Mouse (Mus musculus): ENCODE results near the gene Mex3d. TPM values are rescaled to one million over a fixed set of nuclear protein-coding genes. Genes with fewer than 3 reads are reported as not detected.
A peak's percentile ranks its signal among the peaks of the same experiment; 100 is the strongest.

Gene Mex3d
- polyA plus RNA-seq, 1 experiment from 2014 or later, result 0.32 TPM

DNA sequence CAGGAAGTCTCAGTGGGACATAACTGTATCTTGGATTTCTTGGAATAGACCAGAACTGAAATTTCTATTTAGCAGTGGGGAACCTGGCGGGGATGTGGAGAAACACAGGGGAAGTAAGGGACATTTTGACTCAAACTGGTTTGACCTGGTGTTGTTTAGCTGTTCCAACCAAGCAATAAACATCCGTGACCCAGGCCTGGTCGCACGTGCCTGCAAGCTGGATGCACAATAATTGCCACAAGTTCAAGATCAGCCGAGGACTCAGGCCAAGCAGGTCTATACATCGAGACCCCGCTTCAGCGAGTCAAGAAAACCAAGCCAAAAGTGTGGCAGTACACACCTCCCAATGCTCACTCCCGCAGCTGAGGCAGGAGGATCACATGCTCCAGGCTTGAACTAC, 15.5 kb downstream of the Mex3d start:
- Histone ChIP-seq H3K36me3 (ENCODE audit: control insufficient read depth, insufficient read depth) (no peaks in the 10 kb centered on the region), H3K4me2 (ENCODE audit: low read depth, low read length) (no peak overlapping the region), H3K9ac (ENCODE audit: low read depth, low read length) (no peak overlapping the region), H3K4me3 (ENCODE audit: low read depth, low read length) (no peak overlapping the region), H3K27me3 (ENCODE audit: control insufficient read depth, insufficient read depth, low read depth, low read length) (peaks cover 13% of the 10 kb centered on the region), H3K27ac (ENCODE audit: low read length) (no peak overlapping the region), H3K4me1 (ENCODE audit: control insufficient read depth, low read depth, low read length) (no peaks in the 10 kb centered on the region), H3K9me3 (replicated peaks; ENCODE audit: control insufficient read depth, low read length) (no peaks in the 10 kb centered on the region)
- no peak for ATAC-seq (ENCODE audit: low read depth)
- WGBS (ENCODE audit: insufficient replicate concordance), result 47% methylated on average over 9 of the region's 9 CpGs

DNA sequence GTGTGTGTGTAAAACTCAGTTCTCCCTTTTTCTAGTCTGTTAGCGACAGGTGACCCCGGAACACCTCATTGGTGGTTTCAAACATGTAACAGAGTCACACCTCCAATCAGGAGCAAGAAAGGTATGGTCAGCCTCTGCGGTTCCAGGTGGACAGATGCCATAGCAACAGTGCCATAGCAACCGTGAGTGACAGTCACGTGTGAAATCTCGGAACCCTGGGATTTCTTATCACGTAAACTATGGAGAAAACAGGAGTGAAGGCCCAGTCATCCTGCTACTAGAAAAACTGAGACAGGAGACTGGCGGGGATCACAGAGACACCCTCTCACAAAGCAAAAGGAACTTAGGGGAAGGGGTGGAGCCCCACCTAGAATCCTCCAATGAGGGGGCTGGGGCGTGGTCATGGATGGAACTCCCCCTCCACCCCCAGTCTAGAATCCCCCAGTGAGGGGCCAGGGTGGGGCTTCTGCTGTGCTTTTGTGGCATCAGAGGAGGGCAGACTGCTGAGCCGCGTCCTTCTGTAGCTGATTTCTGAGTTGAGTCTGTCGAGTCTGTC, 16.0 kb downstream of the Mex3d start:
- Histone ChIP-seq H3K9ac (ENCODE audit: low read depth, low read length) (no peak overlapping the region), H3K27me3 (ENCODE audit: control insufficient read depth, insufficient read depth, low read depth, low read length) (peaks cover 13% of the 10 kb centered on the region), H3K27ac (ENCODE audit: low read length) (no peak overlapping the region), H3K9me3 (replicated peaks; ENCODE audit: control insufficient read depth, low read length) (no peaks in the 10 kb centered on the region), H3K4me2 (ENCODE audit: low read depth, low read length) (no peak overlapping the region), H3K4me1 (ENCODE audit: control insufficient read depth, low read depth, low read length) (no peaks in the 10 kb centered on the region), H3K36me3 (ENCODE audit: control insufficient read depth, insufficient read depth) (no peaks in the 10 kb centered on the region), H3K4me3 (ENCODE audit: low read depth, low read length) (no peak overlapping the region)
- ATAC-seq (ENCODE audit: low read depth), result no peak
- 10% methylated on average over 12 of the region's 12 CpGs for WGBS (ENCODE audit: insufficient replicate concordance)

DNA sequence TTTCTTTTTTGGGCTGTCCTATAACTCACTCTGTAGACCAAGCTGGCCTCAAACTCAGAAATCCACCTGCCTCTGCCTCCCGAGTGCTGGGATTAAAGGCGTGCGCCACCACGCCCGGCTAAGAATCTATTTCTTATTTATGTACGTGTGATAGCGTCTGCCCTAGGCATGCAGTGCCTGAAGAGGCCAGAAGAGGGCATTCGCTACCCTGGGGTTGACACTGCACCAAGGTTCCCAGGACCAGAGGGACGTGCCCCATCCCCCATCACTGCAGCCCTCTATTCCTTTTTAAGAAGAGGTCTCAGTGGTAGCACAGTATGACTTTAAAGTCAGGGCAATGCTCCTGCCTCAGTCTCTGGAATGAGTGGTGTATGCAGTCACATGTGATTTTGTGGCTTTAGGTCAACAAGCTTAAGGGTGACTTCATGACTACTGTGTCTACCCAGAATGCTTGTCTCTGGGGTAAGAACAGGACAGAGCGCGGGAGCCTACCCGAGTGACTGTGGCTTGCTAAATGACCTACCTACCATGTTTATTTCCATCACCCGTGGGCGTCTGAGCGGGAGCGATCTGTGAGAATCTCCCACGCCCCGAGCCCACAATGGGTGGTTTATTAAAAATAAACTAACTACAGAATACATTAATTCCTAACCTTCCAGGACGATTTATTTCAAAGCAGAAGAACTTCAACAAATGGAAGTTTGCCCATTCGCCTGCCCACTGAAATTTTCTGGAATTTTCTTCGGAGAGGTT, 17.3 kb downstream of the Mex3d start:
- Histone ChIP-seq H3K4me1 (ENCODE audit: control insufficient read depth, low read depth, low read length) (no peaks in the 10 kb centered on the region), H3K9ac (ENCODE audit: low read depth, low read length) (no peak overlapping the region), H3K4me2 (ENCODE audit: low read depth, low read length) (no peak overlapping the region), H3K4me3 (ENCODE audit: low read depth, low read length) (no peak overlapping the region), H3K27ac (ENCODE audit: low read length) (no peak overlapping the region), H3K27me3 (ENCODE audit: control insufficient read depth, insufficient read depth, low read depth, low read length) (peaks cover 14% of the 10 kb centered on the region), H3K9me3 (replicated peaks; ENCODE audit: control insufficient read depth, low read length) (no peaks in the 10 kb centered on the region), H3K36me3 (ENCODE audit: control insufficient read depth, insufficient read depth) (no peaks in the 10 kb centered on the region)
- 65% methylated on average over 21 of the region's 21 CpGs for WGBS (ENCODE audit: insufficient replicate concordance)
- ATAC-seq (ENCODE audit: low read depth), result no peak

DNA sequence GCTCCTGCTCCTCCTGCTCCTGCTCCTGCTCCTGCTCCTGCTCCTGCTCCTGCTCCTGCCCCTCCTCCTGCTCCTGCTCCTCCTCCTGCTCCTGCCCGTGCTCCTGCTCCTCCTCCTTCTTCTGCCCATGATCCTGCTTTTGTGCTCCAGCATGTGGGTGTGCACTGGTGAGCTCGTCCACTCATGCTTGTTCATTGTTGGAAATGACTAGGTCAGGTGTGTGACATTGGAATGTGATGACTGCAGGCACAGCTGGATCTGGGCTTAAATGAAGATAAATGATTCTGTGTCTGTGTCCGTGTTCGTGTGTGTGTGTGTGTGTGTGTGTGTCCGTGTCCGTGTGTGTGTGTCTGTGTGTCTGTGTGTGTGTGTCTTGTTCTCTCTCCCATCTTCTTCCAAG, 19.1 kb downstream of the Mex3d start:
- Histone ChIP-seq H3K4me3 (ENCODE audit: low read depth, low read length) (no peak overlapping the region), H3K9me3 (replicated peaks; ENCODE audit: control insufficient read depth, low read length) (no peaks in the 10 kb centered on the region), H3K27me3 (ENCODE audit: control insufficient read depth, insufficient read depth, low read depth, low read length) (peaks cover 28% of the 10 kb centered on the region), H3K9ac (ENCODE audit: low read depth, low read length) (no peak overlapping the region), H3K27ac (ENCODE audit: low read length) (no peak overlapping the region), H3K4me1 (ENCODE audit: control insufficient read depth, low read depth, low read length) (no peaks in the 10 kb centered on the region), H3K36me3 (ENCODE audit: control insufficient read depth, insufficient read depth) (no peaks in the 10 kb centered on the region), H3K4me2 (ENCODE audit: low read depth, low read length) (no peak overlapping the region)
- WGBS (ENCODE audit: insufficient replicate concordance), result 72% methylated on average over 6 of the region's 6 CpGs
- ATAC-seq (ENCODE audit: low read depth), result no peak

DNA sequence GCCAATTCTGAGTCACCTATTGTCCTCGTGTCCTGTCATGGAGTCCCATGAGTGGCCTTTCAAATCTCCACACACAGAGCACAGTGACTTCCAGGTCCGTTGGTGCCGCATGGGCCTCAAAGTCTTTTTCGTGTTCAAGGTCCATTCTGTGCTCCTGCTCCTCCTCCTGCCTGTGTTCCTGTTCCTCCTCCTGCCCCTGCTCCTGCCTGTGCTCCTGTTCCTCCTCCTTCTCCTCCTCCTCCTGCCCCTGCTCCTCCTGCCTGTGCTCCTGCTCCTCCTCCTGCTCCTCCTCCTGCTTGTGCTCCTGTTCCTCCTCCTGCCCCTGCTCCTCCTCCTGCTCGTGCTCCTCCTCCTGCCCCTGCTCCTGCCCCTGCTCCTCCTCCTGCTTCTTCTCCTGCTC, 19.5 kb downstream of the Mex3d start:
- WGBS (ENCODE audit: insufficient replicate concordance), result 50% methylated on average over 5 of the region's 5 CpGs
- Histone ChIP-seq H3K9me3 (replicated peaks; ENCODE audit: control insufficient read depth, low read length) (no peaks in the 10 kb centered on the region), H3K36me3 (ENCODE audit: control insufficient read depth, insufficient read depth) (no peaks in the 10 kb centered on the region), H3K9ac (ENCODE audit: low read depth, low read length) (no peak overlapping the region), H3K4me2 (ENCODE audit: low read depth, low read length) (no peak overlapping the region), H3K27ac (ENCODE audit: low read length) (no peak overlapping the region), H3K4me3 (ENCODE audit: low read depth, low read length) (no peak overlapping the region), H3K27me3 (ENCODE audit: control insufficient read depth, insufficient read depth, low read depth, low read length) (peaks cover 28% of the 10 kb centered on the region), H3K4me1 (ENCODE audit: control insufficient read depth, low read depth, low read length) (no peaks in the 10 kb centered on the region)
- ATAC-seq (ENCODE audit: low read depth), result no peak

DNA sequence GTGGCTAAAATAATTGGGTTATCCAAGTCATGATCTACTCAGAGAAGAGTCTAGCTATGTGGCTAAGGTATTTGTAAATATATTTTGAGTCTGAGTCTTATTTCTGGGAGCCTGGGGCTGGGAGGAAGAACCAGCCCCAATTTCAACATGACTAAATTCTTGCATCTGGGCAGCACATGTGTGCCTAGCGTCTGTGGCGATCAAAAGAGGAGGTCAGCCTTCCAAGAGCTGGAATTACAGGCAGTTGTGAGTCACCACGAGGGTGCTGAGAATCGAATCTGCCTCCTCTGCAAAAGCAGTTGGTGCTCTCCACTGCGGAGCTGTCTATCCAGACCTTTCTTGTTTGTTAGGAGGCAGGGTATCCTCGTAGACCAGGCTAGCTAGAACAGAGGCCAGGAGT, 21.7 kb downstream of the Mex3d start:
- no peak overlapping the region for H3K27ac ChIP-seq (ENCODE audit: low read length)
- 52% methylated on average over 6 of the region's 6 CpGs for WGBS (ENCODE audit: insufficient replicate concordance)
- peaks cover 30% of the 10 kb centered on the region for H3K27me3 ChIP-seq (ENCODE audit: control insufficient read depth, insufficient read depth, low read depth, low read length)
- H3K36me3 ChIP-seq (ENCODE audit: control insufficient read depth, insufficient read depth), result no peaks in the 10 kb centered on the region
- no peak for ATAC-seq (ENCODE audit: low read depth)
- H3K9me3 ChIP-seq (replicated peaks; ENCODE audit: control insufficient read depth, low read length), result no peaks in the 10 kb centered on the region
- no peak overlapping the region for H3K4me2 ChIP-seq (ENCODE audit: low read depth, low read length)
- H3K4me3 ChIP-seq (ENCODE audit: low read depth, low read length), result no peak overlapping the region
- H3K9ac ChIP-seq (ENCODE audit: low read depth, low read length), result no peak overlapping the region
- no peaks in the 10 kb centered on the region for H3K4me1 ChIP-seq (ENCODE audit: control insufficient read depth, low read depth, low read length)

DNA sequence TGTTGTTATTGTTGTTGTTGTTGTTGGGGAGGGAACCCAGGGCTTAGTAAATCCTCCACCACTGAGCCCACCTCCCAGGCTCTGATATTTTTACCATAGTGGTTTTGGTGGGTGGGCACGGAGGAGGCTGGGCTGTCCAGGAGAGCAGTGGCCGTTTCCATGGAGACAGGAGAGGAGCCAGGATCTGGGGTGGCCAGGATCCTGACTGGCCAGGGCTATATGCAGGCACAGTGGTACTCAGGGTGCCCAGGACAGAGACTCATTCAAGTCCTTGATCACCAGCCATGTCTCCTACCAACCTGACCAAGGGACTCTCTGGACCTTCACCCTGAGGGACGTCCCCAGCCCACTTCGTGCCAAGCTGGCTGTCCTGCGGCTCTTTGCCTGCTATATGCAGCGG, 23.7 kb downstream of the Mex3d start:
- no peaks in the 10 kb centered on the region for H3K36me3 ChIP-seq (ENCODE audit: control insufficient read depth, insufficient read depth)
- H3K9me3 ChIP-seq (replicated peaks; ENCODE audit: control insufficient read depth, low read length), result no peaks in the 10 kb centered on the region
- no peak overlapping the region for H3K4me2 ChIP-seq (ENCODE audit: low read depth, low read length)
- ATAC-seq (ENCODE audit: low read depth), result no peak
- 38% methylated on average over 6 of the region's 6 CpGs for WGBS (ENCODE audit: insufficient replicate concordance)
- no peak overlapping the region for H3K27ac ChIP-seq (ENCODE audit: low read length)
- H3K9ac ChIP-seq (ENCODE audit: low read depth, low read length), result no peak overlapping the region
- H3K4me1 ChIP-seq (ENCODE audit: control insufficient read depth, low read depth, low read length), result no peaks in the 10 kb centered on the region
- peaks cover 41% of the 10 kb centered on the region for H3K27me3 ChIP-seq (ENCODE audit: control insufficient read depth, insufficient read depth, low read depth, low read length)
- H3K4me3 ChIP-seq (ENCODE audit: low read depth, low read length), result no peak overlapping the region

DNA sequence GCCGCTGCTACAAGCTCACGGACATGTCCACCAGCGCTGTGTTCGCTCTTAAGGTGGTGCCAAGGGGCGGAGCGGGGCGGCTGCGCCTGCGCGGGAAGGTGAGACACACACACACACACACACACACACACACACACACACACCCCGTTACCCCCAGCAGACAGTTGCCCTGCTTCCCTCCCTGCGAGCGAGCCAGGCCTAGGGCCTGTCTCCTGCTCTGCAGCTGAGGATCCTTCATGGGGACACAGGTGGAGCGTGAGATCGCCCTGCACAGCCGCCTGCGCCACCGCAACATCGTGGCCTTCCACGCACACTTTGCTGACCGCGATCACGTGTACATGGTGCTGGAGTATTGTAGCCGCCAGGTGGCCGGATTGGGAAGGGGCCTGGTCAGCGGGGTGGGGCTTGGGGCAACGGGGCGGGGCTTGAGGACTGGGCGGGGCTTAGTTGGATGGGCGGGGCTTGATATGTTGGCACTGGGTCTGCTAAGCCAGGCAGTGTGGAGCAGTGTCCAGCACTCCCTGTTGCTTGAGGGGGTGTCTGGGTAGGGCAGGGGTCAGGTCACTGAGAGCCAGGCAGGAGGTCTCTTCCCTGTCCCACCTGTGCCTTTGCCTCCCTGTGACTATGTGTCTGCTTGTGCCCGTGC, 29.3 kb downstream of the Mex3d start:
- WGBS (ENCODE audit: insufficient replicate concordance), result 8% methylated on average over 31 of the region's 31 CpGs
- H3K27me3 ChIP-seq (ENCODE audit: control insufficient read depth, insufficient read depth, low read depth, low read length), result peaks cover 73% of the 10 kb centered on the region
- H3K4me1 ChIP-seq (ENCODE audit: control insufficient read depth, low read depth, low read length), result peaks cover 4% of the 10 kb centered on the region; the same call in 1 of the 2 replicates

DNA sequence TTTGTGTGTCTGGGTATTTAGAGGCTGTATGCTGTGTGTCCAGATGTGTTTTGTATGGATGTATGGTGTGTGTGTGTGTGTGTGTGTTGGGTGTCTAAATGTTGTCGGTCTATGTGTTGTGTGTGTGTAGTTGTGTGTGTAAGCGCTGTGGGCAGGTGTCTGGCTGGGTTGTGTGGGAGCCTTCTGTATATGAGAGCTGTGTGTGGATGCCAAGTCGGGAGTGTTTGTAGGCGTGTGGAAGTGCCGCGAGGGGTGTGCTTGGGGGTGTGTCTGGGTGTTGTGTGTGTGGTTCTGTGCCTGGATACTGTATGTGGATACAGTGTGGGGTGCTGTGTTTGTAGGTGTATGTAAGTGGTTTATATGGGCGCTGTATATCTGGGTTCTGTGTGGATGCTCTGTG, 30.1 kb downstream of the Mex3d start:
- H3K27me3 ChIP-seq (ENCODE audit: control insufficient read depth, insufficient read depth, low read depth, low read length), result peaks cover 72% of the 10 kb centered on the region
- ATAC-seq (ENCODE audit: low read depth), result no peak
- no peak overlapping the region for H3K4me2 ChIP-seq (ENCODE audit: low read depth, low read length)
- H3K9ac ChIP-seq (ENCODE audit: low read depth, low read length), result no peak overlapping the region
- 28% methylated on average over 7 of the region's 7 CpGs for WGBS (ENCODE audit: insufficient replicate concordance)
- peaks cover 4% of the 10 kb centered on the region; the same call in 1 of the 2 replicates for H3K4me1 ChIP-seq (ENCODE audit: control insufficient read depth, low read depth, low read length)
- no peaks in the 10 kb centered on the region for H3K36me3 ChIP-seq (ENCODE audit: control insufficient read depth, insufficient read depth)
- H3K9me3 ChIP-seq (replicated peaks; ENCODE audit: control insufficient read depth, low read length), result no peaks in the 10 kb centered on the region
- H3K4me3 ChIP-seq (ENCODE audit: low read depth, low read length), result no peak overlapping the region
- H3K27ac ChIP-seq (ENCODE audit: low read length), result no peak overlapping the region

More for the DNA sequence above, 29.3 kb downstream of the Mex3d start:
- Histone ChIP-seq H3K27ac (ENCODE audit: low read length) (no peak overlapping the region), H3K9ac (ENCODE audit: low read depth, low read length) (no peak overlapping the region), H3K4me3 (ENCODE audit: low read depth, low read length) (peak overlapping the region; percentile 20; the same call in 1 of the 2 replicates), H3K36me3 (ENCODE audit: control insufficient read depth, insufficient read depth) (no peaks in the 10 kb centered on the region), H3K4me2 (ENCODE audit: low read depth, low read length) (peak overlapping the region; percentile 3; the same call in 1 of the 2 replicates), H3K9me3 (replicated peaks; ENCODE audit: control insufficient read depth, low read length) (no peaks in the 10 kb centered on the region)
- ATAC-seq (ENCODE audit: low read depth), result peak; percentile 24; the same call in 1 of the 2 replicates
